Mouse (Mus musculus) liver, embryonic 14.5 days (tissue): ENCODE measurements at regions not wholly inside any gene's neighbourhood (a gene's known extent, or its start where the extent isn't known, plus 50 kb on each side); places are given as distances from the start of the nearest gene placed in this dataset.

Experiments
- CTCF ChIP-seq: IDR thresholded peaks from 2 replicates; pipeline ENCODE4 v1.5.1; 2016; ENCODE audit warnings: antibody characterized with exemption, low read depth, control low read depth
- EP300 ChIP-seq: IDR thresholded peaks from 2 replicates; pipeline ENCODE4 v1.6.1; 2016; ENCODE audit warnings: antibody characterized with exemption, low read depth

DNA sequence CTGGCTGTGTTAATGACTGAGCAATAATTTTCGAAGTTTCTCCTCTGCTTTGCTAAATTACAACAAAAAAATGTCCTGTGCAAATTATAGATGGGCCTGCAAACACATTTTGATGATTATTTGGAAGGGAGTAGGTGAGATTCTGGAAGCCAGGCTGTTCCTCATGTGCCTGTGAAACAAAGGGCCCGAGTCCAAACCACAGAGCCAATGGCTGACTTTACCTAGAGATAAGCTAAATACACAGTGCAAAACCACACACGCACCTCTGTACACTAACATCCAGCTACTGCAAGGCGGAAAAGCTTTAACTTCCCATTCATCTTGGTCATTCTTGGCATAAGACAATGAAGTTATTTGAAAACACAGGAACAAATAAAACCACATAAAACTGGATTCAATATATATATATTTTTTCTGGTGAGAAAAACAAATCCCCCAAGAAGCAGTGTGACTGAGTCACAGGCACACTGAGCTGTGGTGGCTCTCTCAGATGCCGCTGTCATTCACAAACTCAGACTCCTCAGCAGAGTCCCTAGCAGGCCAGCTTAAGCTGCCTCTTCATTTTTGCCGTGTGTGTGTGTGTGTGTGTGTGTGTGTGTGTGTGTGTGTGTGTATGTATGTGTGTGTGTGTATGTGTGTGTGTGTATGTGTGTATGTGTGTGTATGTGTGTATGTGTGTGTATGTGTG lies 312.8 kb downstream of the Etnk1 start:
- TF ChIP-seq CTCF (no peak), EP300 (no peak)
